ENCODE assay signal across 31 mouse cellular contexts in genomic region chr10:83324871-83325270, GRCm38 (mm10). TPM values are rescaled to one million over a fixed set of nuclear protein-coding genes. Genes with fewer than 3 reads are reported as not detected.
"Had no signal": no experiment of that assay in that cellular context is flagged by ENCODE, and none has a peak within 500 bp of the region (broad histone marks: within the 10 kb centered on the region; RNA-seq: fewer than 3 reads in every experiment).

No protein-coding gene starts in this region.

- DNase-seq: left cerebral cortex, postnatal 4 days; liver, embryonic 13.5 days; lung, adult 18-20 months; lung, adult 2 months; lung, embryonic 14.5 days; lung, postnatal 10 days; lung, postnatal 14 days; lung, postnatal 36 days; lung, postnatal 4 days; midbrain, embryonic 14.5 days had no signal

- H3K27me3 ChIP-seq: limb, embryonic 12.5 days; limb, embryonic 13.5 days; limb, embryonic 15.5 days; liver, embryonic 13.5 days; liver, embryonic 15.5 days; lung, embryonic 15.5 days; midbrain, embryonic 15.5 days; neural tube, embryonic 12.5 days had no signal

- H3K9ac ChIP-seq: limb, embryonic 12.5 days; limb, embryonic 13.5 days; limb, embryonic 15.5 days; liver, embryonic 13.5 days; liver, embryonic 14.5 days; liver, embryonic 15.5 days; lung, embryonic 14.5 days; lung, embryonic 15.5 days; midbrain, embryonic 12.5 days; midbrain, embryonic 13.5 days; midbrain, embryonic 15.5 days; neural tube, embryonic 12.5 days had no signal

- H3K27ac ChIP-seq: left cerebral cortex, adult 2 months; limb, embryonic 10.5 days; limb, embryonic 12.5 days; limb, embryonic 13.5 days; limb, embryonic 15.5 days; liver, embryonic 13.5 days; liver, embryonic 14.5 days; liver, embryonic 15.5 days; lung, embryonic 15.5 days; macrophage; midbrain, embryonic 10.5 days; midbrain, embryonic 12.5 days; midbrain, embryonic 13.5 days; midbrain, embryonic 15.5 days; neural tube, embryonic 12.5 days had no signal

- H3K4me2 ChIP-seq: limb, embryonic 12.5 days; limb, embryonic 13.5 days; limb, embryonic 15.5 days; liver, embryonic 11.5 days; liver, embryonic 13.5 days; liver, embryonic 15.5 days; lung, embryonic 14.5 days; lung, embryonic 15.5 days; midbrain, embryonic 11.5 days; midbrain, embryonic 12.5 days; midbrain, embryonic 13.5 days; midbrain, embryonic 15.5 days; neural tube, embryonic 12.5 days had no signal

- H3K9me3 ChIP-seq: limb, embryonic 10.5 days; limb, embryonic 12.5 days; limb, embryonic 13.5 days; limb, embryonic 15.5 days; liver, embryonic 13.5 days; liver, embryonic 15.5 days; lung, embryonic 15.5 days; megakaryocyte, embryonic 14.5 days; midbrain, embryonic 10.5 days; midbrain, embryonic 12.5 days; midbrain, embryonic 13.5 days; midbrain, embryonic 15.5 days; neural tube, embryonic 12.5 days had no signal

- H3K4me1 ChIP-seq: limb, embryonic 12.5 days; limb, embryonic 15.5 days; liver, embryonic 15.5 days; lung, embryonic 15.5 days; midbrain, embryonic 12.5 days; midbrain, embryonic 13.5 days; midbrain, embryonic 15.5 days; neural tube, embryonic 12.5 days had no signal

- H3K4me3 ChIP-seq: left cerebral cortex, adult 2 months; limb, embryonic 10.5 days; limb, embryonic 12.5 days; limb, embryonic 13.5 days; limb, embryonic 15.5 days; liver, embryonic 13.5 days; liver, embryonic 15.5 days; lung, embryonic 15.5 days; megakaryocyte, embryonic 14.5 days; midbrain, embryonic 10.5 days; midbrain, embryonic 12.5 days; midbrain, embryonic 13.5 days; midbrain, embryonic 15.5 days; myocyte; neural tube, embryonic 12.5 days had no signal

- ATAC-seq: lung, postnatal 0 days; midbrain, embryonic 13.5 days; midbrain, embryonic 15.5 days; midbrain, embryonic 16.5 days had no signal

- H3K36me3 ChIP-seq: limb, embryonic 10.5 days; limb, embryonic 12.5 days; limb, embryonic 13.5 days; limb, embryonic 15.5 days; liver, embryonic 13.5 days; liver, embryonic 15.5 days; lung, embryonic 15.5 days; midbrain, embryonic 10.5 days; midbrain, embryonic 12.5 days; midbrain, embryonic 13.5 days; midbrain, embryonic 15.5 days; neural tube, embryonic 12.5 days had no signal

RNA-seq across cellular contexts. Expression of gene Slc41a2, which starts 12.8 kb away (rescaled TPM):
- polyA plus RNA-seq: liver, embryonic 16.5 days had no signal
